Mouse (Mus musculus) megakaryocyte, adult 5-6 weeks (primary cell): ENCODE measurements around the gene Siah1a. TPM values are rescaled to one million over a fixed set of nuclear protein-coding genes. Genes with fewer than 3 reads are reported as not detected.

Experiments
- ATAC-seq: 2 replicates; pipeline ENCODE4 v1.8.0; 2016; ENCODE audit warnings: mild to moderate bottlenecking, inconsistent platforms; ENCODE audit not compliant: poor library complexity, severe bottlenecking
- total RNA-seq, 2 experiments: library from RNA; stranded (forward) in 1 of 2; stranded (reverse) in 1 of 2; fragments of 153-499, 151-499 nt in 1 of 2; fragments of 221-1000, 200-1000 nt in 1 of 2; gene quantifications; 2 replicates each; pipeline versions ENCODE4 v1.2.3 to v1.2.4; 2015 to 2017

Siah1a gene
- total RNA-seq, 2 experiments from 2014 or later: 15.2 to 16.3 TPM

DNA sequence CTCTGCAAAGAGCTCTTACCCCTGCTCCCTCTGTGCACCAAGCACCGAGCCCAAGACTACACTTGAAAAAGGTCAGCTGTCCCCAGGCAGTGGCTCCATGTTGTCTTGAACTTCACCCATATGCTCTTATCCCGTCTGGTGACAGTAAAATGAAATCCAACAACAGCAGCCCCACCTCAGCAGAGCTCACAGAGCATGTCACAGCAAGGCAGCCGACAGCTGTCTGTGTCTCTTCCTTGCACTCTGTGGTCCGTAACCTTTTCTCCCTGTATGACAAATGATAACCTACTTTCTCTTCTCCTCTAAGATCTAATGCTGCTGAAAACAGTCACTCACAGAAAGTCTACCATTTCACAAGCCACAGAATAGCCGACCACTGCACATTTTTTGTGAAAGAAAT is 39.0 kb downstream of the Siah1a start:
- ATAC-seq: no peak

DNA sequence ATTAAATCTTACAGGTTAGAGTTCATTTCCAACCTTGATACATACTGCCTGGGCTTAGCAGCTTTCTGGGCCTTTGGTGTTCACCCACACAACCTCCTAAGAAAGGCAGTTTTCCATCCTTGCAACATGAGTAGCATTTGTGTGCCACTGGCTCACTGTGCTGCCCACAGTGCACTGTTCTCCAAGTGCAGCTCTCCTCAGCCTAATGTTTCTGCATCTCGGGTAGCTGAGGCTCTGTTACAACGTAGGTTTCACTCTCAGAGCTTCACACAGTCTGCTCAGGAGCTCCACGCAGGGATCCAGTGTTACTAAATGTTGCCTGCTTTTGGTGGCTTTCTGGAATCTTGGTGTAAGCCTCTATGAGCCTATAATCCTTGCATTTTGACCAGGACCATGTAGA is 40.4 kb downstream of the Siah1a start:
- no peak for ATAC-seq

DNA sequence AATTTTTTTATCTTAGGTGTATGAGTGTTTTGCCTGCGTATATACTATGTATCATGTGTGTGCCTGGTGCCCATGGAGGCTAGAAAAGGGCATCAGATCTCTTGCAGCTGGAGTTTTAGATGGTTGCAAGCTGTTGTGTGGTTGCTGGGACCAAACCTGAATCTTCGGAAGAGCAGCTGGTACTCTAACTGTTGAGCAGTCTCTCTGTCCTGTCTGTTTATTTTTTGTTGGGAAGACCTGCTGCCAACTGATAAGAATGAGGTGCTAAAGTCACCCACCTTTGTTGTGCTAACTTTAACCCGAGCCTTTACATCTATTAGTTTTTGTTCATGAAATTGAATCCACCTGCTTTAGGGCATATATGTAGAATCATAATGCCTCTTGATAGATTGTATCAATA is 43.3 kb downstream of the Siah1a start:
- ATAC-seq: no peak

DNA sequence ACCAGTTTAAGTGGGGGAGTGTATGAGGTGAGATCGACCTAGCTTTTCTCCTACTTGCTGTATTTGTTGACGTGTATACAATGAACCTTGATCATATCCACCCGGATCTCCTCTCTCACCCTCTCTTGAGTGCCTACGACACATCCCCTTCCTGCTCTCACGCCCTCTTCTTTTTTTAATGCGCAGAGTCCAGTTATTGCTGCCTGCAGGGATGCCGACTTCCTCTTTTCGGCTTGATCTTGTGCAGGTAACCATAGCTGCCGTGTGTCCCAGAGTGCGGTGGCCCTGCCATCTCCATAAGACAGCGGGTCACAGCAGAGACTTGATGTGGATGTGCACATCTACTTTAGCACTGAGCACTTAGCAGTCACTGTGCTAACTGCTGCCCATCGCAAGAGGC is 46.3 kb downstream of the Siah1a start:
- ATAC-seq: peak; percentile 77

DNA sequence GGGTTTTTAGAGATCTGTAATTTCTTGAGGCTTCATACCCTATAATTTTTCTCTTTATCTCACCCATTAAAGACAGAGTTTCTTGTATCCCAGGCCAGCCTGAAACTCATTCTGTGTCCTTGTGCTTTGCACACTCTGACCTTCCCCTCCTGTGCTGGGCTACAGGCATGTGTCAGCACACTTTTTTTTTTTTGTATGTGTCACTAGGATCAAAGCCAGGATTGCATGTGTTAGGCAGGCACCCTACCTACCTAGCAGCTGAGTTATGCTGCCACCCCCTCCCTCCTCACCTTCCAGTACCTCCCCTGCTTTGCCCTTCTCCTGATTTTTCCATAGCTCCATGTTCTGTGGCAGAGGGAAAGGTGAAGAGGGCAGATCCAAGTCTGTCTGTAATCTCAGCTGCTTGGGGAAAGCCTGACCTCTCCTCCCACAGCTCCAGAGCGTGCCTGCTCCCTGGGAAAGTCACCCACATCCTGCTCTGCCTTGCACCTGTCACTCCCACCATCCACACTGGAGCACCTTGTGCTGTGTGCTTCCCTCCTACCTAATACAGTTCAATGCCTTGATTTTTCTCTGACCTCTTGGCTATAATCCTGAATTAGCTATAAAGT is 46.8 kb downstream of the Siah1a start:
- ATAC-seq: no peak

DNA sequence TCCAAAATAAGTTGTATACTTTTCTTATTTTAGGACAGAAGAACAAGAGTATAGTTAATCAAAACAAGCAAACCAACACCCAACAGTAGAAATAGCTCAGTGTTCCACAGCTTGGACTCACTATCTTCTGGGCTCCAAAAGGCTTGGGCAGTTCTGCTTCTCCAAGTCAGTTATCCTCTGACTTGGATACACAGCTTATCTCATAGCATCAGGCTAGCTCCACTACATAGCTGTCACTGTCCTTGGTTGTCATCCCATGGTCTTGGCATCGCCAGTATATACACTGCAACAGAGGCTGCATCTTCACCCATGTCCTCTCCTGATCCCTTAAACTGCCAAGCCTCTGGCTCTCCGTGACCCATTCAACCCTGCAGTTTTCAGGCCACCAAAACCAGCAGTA is 50.0 kb downstream of the Siah1a start:
- ATAC-seq: no peak

DNA sequence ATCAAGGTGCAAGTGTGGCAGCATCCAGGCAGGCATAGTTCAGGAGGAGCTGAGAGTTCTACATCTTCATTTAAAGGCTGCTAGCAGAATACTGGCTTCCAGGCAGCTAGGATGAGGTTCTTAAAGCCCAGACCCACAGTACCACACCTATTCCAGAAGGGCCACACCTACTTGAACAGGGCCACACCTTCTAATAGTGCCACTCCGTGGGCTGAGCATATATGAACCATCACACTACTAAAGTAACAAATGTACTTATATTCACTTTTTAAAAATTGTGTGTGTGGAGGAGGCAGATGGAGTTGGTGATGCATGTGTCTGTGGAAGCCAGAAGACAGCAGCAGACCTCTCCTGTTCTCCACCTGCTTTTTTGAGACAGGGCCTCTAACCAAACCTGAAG is 51.7 kb downstream of the Siah1a start:
- no peak for ATAC-seq

DNA sequence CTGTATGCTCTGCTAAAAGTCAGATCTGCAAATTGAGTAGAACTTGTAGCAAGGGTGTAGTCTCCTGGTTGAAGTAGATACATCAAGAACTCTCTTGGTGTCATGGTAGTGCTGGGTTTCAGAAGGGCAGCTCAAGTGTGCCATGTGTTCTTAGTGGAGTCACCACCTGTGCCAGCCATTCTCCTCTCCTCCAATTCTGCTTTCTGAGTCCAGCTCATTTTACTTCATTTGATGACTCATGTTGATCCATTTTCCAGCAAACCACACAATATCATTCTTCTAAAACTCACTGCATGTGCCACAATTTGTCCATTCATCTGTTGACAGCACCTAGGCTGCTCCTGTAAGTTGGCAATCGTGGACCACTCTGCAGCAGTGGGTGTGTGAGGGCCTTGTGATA is 53.6 kb downstream of the Siah1a start:
- ATAC-seq: no peak

DNA sequence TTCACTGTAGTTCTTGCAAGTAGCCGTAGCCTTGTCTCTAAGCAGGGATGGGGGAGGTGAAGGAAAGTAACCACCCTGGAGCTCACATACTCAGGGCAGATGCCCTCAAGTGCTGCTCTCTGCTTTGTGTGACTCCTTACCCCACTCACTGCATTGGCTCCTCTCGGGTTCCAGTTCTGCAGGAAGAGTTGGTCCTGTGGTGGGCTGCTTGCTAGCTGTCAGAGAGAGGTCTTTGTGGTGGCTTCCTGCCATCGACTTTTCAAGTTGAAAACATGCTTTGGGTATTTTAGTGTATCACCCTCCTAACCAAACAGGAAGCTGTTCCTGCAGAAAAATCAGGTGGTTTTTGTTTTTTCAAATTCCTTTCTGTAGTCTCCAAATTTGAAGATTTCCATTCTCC is 59.1 kb downstream of the Siah1a start:
- no peak for ATAC-seq

Other genes starting within 250 kb of the Siah1a start
- gene Abcc12, start 165.2 kb downstream of the Siah1a start, total RNA-seq (2015): not detected in 2 replicates
- gene Abcc12, start 165.2 kb downstream of the Siah1a start, total RNA-seq (2017): not detected in 2 replicates
- gene Lonp2, start 121.9 kb downstream of the Siah1a start, total RNA-seq (2015): 43.1 and 47.1 TPM in 2 replicates
- 57.3 and 58.6 TPM in 2 replicates for gene Lonp2, start 121.9 kb downstream of the Siah1a start, total RNA-seq (2017)
- gene Gm10638, start 235 bp downstream of the Siah1a start, total RNA-seq (2015): not detected in 2 replicates
- not detected in 2 replicates for gene Gm10638, start 235 bp downstream of the Siah1a start, total RNA-seq (2017)
- gene N4bp1, start 139.3 kb upstream of the Siah1a start, total RNA-seq (2015): 36.1 and 36.9 TPM in 2 replicates
- 27.2 and 32.2 TPM in 2 replicates for gene N4bp1, start 139.3 kb upstream of the Siah1a start, total RNA-seq (2017)